Mouse (Mus musculus): Measurements from ENCODE around the gene Rab31.

Rab31 gene

DNA sequence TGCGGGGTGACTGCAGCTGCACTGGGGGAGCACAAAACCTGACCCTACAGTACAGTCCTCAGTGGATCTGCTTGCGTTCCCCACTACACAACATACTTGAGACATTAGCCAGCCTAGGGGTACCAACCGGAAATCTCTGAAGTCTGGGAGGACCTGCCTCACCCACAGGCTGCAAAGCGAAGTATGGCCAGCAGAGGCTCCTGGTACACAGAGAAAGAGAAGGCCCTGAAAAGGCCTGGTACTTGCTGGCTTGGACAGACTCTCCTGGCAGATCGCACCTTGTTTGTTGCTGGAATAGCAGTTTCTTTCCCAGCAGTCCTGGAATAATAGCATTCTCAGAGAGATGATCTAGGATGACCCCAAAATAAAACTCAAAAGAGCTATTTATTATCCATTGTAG, 66.3 kb downstream of the Rab31 start:
- CTCF ChIA-PET: interaction anchor here (0.7 kb wide), 1 partner anchor 10 kb away, joined by 3 read pairs; no protein-coding TSS in a partner anchor

DNA sequence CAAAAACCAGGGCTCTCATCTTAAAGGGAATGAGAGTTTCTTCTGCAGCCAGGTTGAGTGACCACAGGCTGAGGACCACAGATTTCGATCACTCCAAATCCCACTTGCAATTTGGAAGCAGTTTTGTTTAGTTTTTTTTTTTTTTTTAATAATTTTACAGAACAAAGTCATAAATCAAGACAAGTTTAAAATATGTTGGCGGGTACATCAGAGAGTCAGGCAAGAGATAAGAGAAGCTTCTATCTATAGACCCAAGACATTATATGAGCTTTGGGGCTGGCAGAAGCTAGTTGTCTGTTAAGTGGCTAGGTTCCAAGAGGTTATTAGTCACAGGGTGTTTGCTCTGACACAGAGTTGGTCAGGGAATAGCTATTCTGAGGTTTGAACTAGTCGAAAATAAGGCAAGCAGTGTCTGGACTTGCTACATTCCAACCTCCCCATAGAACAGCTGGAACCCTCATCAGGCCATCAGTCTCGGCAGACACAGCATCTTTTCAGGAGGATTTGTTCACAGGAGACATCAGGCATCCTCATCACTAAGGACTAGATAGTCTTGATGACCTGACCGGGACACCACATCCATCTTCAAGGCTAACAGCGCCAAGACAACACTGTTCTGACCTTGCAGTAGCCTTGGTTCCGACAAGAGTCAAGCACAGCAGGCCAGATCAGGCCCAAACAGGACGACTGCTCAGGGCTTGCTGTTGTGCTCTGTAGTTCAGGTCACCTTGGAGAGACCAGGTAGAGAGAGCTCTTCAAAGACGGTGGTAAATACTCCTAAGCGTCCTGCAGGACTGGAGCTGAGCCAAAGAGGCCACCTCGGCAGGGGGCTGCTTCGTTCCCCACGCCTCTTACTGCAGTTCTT, 68.8 kb downstream of the Rab31 start:
- CTCF ChIA-PET: interaction anchor here (0.6 kb wide), 1 partner anchor 531 kb away, joined by 4 read pairs; no protein-coding TSS in a partner anchor

DNA sequence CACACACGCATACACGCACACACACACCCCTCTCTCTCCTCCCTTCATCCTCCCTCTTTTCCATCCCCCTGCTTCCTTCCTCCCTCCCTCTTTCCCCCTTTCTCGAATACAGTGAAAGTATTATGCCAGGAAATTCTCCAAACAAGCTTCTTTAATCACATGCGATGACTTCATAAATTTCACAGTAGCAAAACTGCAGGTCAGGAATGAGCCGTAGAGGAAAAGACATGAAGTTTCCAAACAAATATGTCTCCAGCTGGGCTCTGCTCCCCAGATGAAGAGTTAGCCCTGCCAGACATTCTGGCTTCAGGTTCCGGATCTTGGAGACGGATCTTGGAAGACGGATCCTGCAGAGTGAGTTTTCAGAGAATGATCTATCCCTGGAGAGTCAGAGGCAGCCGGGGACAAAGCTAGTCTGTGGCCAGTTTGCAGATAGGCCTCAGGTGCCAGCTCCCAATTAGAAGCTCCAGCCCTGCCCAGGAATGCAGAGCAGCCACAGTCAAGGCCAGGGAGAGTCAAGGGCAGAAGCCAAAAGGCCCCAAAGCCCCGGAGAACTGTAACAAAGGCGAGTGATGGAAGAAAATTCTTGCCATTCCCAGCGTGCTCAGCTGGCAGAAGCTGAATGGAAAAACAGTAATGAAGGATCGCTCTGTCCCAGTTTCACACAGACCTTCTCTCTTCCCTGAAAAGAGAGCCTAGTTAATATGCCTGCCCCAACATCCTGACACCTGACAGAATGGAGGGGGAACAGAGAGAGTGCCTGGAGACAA, 70.6 kb downstream of the Rab31 start:
- CTCF ChIA-PET: interaction anchor here (0.5 kb wide), 1 partner anchor 19 kb away, joined by 6 read pairs; no protein-coding TSS in a partner anchor

DNA sequence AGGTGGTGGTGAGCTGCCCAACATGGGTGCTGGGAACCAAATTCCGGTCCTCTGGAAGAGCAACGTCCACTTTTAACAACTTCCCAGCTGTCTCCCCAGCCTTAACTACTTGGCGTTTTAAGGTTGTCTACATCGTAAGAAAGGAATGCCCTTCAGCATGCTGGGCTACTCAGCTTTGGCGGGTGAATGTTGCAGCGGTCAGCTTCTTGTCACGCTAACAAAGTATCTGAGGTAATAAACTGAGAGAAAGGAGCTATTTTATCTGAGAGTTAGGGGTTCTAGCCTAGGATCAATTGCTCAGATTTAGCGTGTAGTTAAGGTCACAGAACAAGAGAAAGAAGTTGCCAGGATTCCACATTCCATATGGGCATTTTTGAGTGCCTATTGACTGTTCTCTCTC, 71.2 kb downstream of the Rab31 start:
- CTCF ChIA-PET: no interaction called here

DNA sequence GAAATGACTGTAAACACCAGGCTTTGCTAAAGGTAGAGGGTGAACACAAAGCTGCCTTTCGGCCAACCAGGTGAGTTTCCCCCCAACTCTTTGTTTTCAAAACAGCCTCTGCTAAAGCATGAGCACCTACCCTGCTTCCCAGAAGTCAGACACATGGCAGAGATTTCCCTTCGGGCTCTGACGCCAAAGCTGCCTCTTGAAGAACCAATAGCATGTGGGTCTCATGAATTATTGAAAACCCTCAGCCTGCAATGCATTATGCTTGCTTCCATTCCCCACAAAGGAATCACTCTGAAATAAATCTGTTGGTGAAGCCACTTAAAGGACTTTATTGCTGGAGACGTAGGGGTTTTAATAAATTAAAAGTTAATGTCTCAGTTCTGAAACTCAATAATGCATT, 72.5 kb downstream of the Rab31 start:
- CTCF ChIA-PET: no interaction called here

DNA sequence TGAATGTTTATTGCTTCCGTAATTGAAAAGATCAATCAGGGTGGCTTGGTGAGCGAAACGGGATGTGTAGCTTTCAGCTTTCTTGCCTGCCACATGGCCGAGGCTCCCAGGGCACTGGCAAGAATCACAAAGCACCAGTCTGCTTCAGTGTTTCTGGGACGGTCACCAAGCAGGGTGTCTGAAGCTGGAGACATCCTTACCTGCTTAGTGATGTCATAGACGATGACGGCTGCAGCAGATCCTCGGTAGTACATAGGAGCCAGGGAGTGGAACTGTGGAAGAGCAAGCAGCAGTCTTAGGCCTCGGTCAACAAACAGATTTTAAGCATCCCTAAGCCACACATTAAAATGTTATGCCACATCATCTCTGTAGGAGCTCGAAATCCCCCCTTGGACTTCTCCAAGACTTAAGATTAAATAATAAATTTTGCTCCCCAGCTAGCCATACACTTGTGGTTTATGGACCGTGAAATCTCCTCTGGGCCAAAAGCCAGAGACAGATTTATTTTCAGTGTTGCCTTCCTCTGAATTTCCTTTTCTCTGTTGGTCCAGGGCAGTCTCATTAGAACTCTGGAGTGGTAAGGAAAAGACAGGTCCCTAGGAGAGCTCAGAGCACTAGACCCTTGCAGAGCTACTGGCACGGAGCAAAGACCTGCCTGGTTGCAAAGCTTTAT, 74.6 kb downstream of the Rab31 start:
- CTCF ChIA-PET: interaction anchor here (0.6 kb wide), 1 partner anchor 23 kb away, joined by 15 read pairs; no protein-coding TSS in a partner anchor

DNA sequence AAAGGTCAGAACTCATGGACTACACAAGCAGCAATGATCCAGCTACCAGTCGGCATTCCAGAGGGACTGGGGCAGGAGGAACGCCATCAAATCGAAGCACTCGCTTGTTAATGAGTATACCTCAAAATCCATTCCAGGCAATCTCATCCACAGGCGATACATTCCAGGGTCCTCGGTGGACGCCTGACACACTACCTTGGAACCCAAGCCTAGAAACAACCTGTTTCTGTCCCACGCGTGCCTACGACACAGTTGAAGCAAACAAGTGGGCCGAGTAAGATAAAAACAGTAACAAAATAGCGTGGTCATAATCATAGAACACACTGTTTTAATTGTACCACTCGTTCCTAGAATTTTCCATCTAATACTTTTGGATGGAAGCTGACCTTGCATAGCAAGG, 75.6 kb downstream of the Rab31 start:
- CTCF ChIA-PET: interaction anchor here (0.6 kb wide), 1 partner anchor 24 kb away, joined by 15 read pairs; no protein-coding TSS in a partner anchor

DNA sequence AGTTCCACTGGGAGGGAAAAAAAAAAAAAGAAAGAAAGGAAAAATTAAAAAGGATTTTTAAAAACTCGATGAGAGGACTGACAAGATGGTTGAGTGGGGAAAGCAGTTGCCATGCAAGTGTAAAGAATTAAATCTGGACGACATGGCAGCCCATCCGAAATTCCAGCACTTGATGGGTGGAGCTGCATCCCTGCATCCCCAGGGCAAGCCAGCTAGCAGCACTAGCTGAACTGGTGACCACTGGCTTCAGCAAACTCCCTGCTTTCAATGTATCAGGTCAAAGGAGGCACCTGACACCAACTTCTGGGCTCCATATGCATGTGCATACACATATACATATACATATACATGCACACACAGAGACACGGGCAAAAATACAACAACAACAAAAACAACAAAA, 80.3 kb downstream of the Rab31 start:
- CTCF ChIA-PET: interaction anchor here (0.6 kb wide), 2 partner anchors 30 to 56 kb away, joined by 3 to 14 read pairs; no protein-coding TSS in a partner anchor

DNA sequence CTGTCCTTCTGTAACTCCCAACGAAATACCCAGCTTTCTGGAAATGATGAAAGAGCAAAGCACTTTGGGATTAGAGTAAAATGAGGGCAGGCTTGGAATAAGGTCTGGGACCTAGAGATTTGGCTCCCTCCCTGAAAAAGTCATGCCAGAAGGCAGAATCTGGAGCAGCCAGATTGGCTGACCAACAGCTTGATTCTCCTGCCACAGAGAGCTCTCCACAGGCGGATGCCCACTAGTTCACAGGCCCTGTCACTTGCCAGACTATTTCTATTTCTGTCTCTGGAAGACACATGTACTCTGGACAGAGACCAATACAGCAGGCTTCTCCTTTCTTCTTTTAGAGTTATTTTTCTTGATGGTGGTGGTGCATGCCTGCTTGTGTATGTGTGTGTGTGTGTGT, 88.8 kb downstream of the Rab31 start:
- CTCF ChIA-PET: no interaction called here

DNA sequence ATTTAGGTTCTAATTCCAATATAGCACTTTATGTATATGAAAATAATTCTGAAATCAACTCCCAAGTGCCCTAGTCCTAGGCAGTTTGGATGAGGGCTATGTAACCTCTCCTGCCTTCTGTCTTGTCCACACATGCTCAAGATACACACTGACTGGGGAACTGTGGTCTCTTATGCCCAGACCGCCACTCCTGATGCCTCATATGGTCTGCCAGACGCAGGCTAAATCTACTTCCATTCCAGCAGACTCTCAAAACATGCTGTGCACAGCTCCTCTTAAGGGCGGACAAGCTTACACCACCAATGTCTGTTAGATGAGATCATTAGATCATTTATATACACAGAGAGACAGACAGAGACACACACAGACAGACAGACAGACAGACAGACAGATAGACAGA, 89.2 kb downstream of the Rab31 start:
- CTCF ChIA-PET: no interaction called here

DNA sequence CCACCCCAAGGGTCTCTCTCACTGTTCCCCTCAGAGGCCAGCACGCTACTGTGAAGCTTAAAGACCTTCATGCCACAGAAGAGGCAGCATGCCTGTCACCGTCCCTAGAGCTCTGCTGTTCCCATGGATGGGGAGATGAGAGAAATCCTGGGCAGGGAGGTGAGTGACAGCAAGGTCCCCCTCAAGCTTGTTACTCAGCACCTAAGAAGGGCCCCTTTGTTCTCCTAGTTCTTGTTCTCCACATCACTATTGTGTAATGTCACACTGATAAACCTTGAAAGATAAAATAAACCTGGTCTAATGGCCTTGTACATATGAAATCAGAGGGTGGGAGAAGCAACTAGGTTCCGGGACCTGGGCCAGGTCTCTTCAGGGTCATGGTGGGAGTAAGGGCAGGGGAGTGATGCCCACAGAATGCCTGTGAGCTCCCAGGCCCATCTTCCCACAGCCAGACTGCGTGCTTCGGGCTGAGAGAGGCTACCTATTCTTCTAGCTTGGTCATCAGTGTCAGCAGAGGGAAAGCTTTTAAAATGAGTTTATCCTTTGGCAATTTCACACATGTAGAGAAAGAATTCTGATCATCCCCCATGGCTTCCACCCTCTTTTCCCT, 90.4 kb downstream of the Rab31 start:
- CTCF ChIA-PET: no interaction called here

DNA sequence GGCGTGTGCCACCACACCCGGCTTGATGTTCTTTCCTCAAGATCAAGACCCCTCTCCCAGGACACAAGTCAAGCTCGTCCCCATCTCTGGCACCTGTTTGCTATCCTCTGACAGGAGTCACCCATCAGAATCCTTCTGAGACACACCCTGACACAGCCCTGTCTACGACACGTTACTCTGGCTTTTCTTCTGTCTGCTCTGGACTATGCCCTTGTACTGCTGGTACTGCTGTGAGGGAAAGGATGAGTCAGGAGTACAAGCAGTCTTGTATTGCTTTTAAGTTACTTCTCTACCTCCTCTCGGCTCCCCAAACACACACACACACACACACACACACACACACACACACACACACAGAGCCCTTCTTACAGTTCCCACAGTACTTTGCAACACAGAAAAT, 91.0 kb downstream of the Rab31 start:
- CTCF ChIA-PET: no interaction called here

DNA sequence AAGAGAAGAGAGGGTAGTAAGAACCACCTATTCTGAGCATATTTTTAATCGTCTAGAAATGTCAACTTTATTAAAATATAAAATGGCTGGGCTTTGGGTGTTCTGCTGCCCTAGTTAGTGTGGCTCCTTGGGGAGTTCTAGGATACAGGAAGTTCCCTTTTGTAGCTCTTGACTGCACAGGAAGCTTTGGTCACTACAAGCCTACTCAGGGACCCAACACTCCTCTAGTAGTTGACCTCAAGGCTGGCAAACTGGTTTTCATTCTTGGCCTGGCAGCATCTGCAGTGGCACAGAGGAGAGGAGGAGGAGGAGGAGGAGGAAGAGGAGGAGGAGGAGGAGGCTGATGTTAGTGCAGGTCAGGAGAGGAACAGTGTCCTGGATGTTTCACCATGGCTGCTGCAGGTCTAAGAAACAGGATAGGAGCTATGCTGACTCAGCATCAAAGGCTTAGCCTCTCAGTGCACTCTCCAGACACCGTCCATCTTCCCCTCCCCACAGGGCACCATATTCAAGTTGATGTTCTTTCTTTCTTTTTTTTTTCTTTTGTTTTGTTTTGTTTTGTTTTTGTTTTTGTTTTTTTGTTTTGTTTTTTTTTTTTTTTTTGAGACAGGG, 91.6 kb downstream of the Rab31 start:
- CTCF ChIA-PET: no interaction called here

DNA sequence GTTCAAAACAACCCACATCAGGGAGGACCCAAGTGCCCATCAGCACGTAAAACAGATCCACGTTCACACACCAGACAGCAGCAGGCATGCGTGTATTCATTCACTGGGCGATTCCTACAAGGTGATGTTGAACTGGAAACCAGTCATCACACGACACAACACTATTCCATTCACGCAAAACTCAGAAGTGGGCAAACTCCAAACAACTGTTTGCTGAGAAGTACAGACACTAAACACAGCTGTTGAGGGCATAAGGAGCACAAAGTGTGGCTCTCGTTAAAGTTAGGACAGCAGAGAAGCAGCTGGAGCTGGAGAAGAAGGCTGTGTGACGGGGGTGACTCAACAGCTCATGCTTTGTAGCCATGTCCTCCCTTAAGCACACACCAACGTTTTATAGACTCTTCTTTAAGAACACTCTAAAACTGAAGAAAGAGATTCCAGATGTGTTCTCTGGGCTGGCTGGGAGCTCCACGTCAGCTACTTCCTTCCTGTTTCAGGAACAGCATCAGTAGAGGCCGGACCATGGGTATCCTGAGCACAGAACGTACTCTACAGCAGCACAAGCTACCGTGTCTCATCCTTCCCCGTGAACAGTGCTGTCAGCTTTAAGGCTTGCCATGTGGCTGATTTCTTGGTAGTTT, 92.6 kb downstream of the Rab31 start:
- CTCF ChIA-PET: interaction anchor here (0.7 kb wide), 1 partner anchor 71 kb away, joined by 13 read pairs; no protein-coding TSS in a partner anchor

DNA sequence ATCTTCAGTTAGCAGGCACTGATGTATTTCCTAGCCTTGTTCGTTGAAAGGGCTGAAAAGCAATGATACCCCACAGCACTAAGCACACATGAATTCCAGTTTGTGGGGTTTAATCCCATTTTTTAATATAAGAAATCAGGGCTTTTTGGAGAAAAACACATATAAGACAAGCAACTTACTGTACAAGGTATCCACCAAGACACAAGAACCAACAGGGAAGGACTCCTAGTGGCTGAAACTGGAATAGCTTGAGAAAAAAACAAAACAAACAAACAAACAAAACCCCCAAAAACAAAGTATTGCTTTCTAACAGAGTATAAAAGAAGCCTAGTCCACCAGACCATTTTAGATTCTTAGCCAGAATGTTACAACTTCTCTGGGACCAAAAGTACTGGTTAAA, 94.8 kb downstream of the Rab31 start:
- CTCF ChIA-PET: interaction anchor here (0.6 kb wide), 1 partner anchor 394 kb away, joined by 7 read pairs; no protein-coding TSS in a partner anchor

DNA sequence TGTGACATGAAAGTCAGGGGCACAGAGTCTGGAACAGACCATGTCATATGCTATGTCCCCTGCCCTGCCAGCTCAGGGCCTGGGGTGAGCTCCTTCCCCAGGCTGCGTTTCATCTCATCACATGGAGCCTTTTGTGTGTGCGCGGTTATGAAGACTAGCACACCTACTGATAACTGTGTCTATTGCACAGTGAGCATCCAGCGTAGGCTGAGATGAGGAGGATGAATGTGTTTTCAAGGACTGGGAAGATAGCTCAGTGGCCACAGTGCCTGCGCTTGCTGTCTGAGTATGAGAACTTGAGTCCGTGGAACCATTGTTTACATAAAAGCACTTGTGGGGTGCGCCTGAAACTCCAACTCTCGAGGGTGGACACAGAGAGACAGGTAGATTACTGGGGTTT, 96.0 kb downstream of the Rab31 start:
- CTCF ChIA-PET: no interaction called here

DNA sequence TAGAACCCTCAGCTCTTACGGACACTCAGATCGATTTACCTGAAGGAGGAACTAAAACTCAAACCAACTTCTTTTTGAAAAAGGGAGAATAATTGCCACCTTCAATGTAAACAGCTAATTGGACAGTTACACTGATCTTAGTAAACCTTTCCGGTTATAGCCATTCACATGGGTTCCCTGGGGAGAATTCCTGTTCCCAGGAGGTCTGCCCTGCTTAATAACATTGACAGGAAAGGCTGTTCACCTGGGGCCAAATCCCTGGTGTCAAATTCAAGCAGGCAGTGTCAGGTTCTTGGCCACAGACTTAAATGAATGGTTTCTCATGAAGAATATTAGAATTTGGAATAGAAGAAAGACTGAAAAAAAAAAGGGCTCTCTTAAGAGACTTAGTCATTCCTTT, 96.6 kb downstream of the Rab31 start:
- CTCF ChIA-PET: no interaction called here

DNA sequence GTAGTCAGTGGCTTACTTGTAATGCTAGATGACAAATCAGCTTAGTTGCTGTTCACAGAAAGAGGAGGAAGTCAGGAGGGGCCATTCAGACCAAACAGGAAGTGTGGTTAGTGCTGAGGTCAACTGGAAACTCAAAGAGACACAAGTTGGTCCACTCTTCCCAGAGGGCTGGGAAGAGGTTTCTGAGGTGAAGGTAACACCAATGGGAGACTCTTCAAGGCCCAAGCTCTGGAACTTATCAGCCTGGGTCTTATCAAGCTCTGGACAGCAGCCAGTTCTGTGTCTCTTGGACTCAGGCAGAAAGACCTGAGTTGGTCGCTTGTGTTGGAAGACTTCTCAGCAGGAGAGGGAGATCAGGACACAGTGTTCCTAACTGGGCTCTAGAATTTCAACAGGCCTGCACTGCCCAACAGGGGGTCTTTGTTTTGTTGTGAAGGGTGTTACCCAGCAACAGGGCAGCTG, 97.8 kb downstream of the Rab31 start:
- CTCF ChIA-PET: no interaction called here

DNA sequence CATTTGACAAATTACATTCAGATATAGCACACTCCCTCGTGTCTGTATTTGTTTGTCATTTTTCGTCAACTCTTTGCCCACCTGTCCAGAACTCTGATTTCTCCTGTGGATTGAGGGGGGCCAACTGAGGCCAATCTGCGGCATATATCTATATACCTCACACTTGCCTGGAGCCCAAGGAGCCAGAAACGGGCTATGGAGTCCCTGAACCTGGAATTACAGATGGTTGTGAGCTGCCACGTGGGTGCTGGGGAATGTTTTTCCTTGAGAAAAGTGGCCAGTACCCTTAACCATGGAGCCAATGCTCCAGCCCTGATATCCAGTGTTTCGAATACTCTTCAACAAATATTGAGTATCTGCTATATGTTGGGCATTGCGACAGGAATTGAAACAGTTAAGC, 99.6 kb downstream of the Rab31 start:
- CTCF ChIA-PET: no interaction called here

DNA sequence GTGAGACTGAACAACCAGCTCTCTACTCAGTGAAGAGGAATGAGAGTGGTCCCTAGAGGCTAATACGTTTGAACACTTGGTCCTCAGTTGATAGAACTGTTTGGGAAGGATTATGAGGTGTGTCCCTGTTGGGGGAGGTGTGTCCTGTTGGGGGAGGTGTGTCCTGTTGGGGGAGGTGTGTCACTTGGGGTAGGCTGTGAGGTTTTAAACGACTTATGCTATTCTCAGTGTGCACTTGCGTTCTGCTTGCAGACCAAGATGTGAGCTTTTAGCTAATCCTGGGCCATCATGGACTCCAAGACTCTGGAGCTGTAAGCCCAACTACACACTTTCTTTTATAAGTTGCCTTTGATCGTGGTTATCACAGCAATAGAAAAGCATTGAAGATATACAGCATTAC, 103.5 kb downstream of the Rab31 start:
- CTCF ChIA-PET: no interaction called here

DNA sequence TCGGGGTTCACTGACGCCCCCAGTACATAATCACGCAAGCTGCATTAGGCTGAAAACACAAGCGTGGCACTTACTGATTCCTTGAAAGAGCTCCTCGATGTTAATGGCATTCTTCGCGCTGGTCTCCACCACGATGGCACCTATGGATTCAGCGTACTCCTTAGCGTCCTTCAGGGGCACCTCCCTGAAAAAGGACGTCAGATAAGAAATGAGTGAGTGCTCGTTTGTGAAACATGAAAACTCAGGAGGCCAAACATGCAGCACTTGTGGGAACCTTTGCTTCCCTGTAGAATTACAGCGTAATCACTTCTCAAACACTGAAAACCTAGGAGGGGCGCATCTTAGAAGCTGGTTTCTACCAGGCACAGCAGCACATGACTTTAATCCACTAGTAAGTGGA, 104.8 kb downstream of the Rab31 start:
- CTCF ChIA-PET: no interaction called here
